Mouse (Mus musculus) liver, embryonic 14.5 days (tissue): Measurements from ENCODE around the gene Mpped2. TPM values are rescaled to one million over a fixed set of nuclear protein-coding genes. Genes with fewer than 3 reads are reported as not detected.

Source experiments
- ATAC-seq: fragments of 200-750 bp; cut with Nextera tagmentation; 2 replicates; pipeline ENCODE4 v1.8.0; 2017; ENCODE audit warnings: moderate number of reproducible peaks, mild to moderate bottlenecking, moderate library complexity; ENCODE audit not compliant: insufficient read depth
- DNase-seq, 3 experiments: peaks; one replicate each; pipeline ENCODE4 v3.0.0-alpha.2; 2012 to 2013; ENCODE audit warnings: low read depth in 3 of 3, low spot score in 3 of 3
- H3K27ac ChIP-seq: fragments of 300-500 bp; sonication (generic); 2 replicates; pipeline ENCODE4 v1.5.1; 2014; ENCODE audit warnings: moderate library complexity, mild to moderate bottlenecking, control low read depth, inconsistent platforms
- H3K27me3 ChIP-seq: fragments of 300-500 bp; sonication (generic); 2 replicates; pipeline ENCODE4 v1.6.1; 2014; ENCODE audit warnings: mild to moderate bottlenecking, low read length, moderate library complexity; ENCODE audit not compliant: control insufficient read depth, insufficient read depth
- H3K36me3 ChIP-seq: fragments of 300-500 bp; sonication (generic); replicated peaks from 2 replicates; pipeline ENCODE4 v1.6.1; 2014; ENCODE audit warnings: low read depth; ENCODE audit not compliant: control insufficient read depth, insufficient read depth
- H3K4me1 ChIP-seq, 2 experiments: fragments of 200-500 bp in 1 of 2; fragments of 300-500 bp in 1 of 2; sonication (generic) in 1 of 2; replicated peaks; 2 replicates each; pipeline ENCODE4 v1.6.1; 2012 to 2014; ENCODE audit warnings: antibody characterized with exemption in 1 of 2, inconsistent platforms in 1 of 2, low read length in 1 of 2; ENCODE audit not compliant: control insufficient read depth in 2 of 2, insufficient read depth in 2 of 2
- H3K4me2 ChIP-seq: fragments of 300-500 bp; sonication (generic); 2 replicates; pipeline ENCODE4 v1.6.1; 2014; ENCODE audit warnings: low read depth, mild to moderate bottlenecking, control low read depth, moderate library complexity
- H3K4me3 ChIP-seq, 2 experiments: fragments of 200-500 bp in 1 of 2; fragments of 300-500 bp in 1 of 2; sonication (generic) in 1 of 2; 2 replicates each; pipeline ENCODE4 v1.5.1; 2012 to 2014; ENCODE audit warnings: low read depth in 2 of 2, low read length in 2 of 2, mild to moderate bottlenecking in 2 of 2, control low read depth in 1 of 2, inconsistent platforms in 1 of 2, moderate library complexity in 1 of 2; ENCODE audit not compliant: insufficient read depth in 1 of 2
- H3K9ac ChIP-seq: fragments of 300-500 bp; sonication (generic); replicated peaks from 2 replicates; pipeline ENCODE4 v1.6.1; 2014; ENCODE audit warnings: mild to moderate bottlenecking, control low read depth, moderate library complexity
- H3K9me3 ChIP-seq: fragments of 300-500 bp; sonication (generic); 2 replicates; pipeline ENCODE4 v1.6.1; 2016; ENCODE audit warnings: low read length, mixed read lengths; ENCODE audit not compliant: control insufficient read depth
- CTCF ChIP-seq: IDR thresholded peaks from 2 replicates; pipeline ENCODE4 v1.5.1; 2016; ENCODE audit warnings: antibody characterized with exemption, low read depth, control low read depth
- EP300 ChIP-seq: IDR thresholded peaks from 2 replicates; pipeline ENCODE4 v1.6.1; 2016; ENCODE audit warnings: antibody characterized with exemption, low read depth
- WGBS: fragments of 180-500 bp; shearing (Covaris S2); extraction: QIAGEN DNeasy Blood & Tissue Kit; methylation state at CpG from one replicate; pipeline ENCODE4 v1.1.7; 2014; ENCODE audit not compliant: insufficient replicate concordance; 5-methylcytosine and 5-hydroxymethylcytosine counted together
- polyA plus RNA-seq, 2 experiments: library from polyadenylated mRNA; depleted of rRNA in 1 of 2; stranded (reverse) in 1 of 2; unstranded in 1 of 2; fragments of >200 nt; fragmentation: Nextera tagmentation in 1 of 2; extraction: Ambion mirVana in 1 of 2; gene quantifications; 2 replicates each; pipeline versions ENCODE4 v1.2.1 to v1.2.3; 2012 to 2014

Gene Mpped2
- polyA plus RNA-seq, 2 experiments = 0.67 to 0.68 TPM

- 74% methylated on average over 5 of the region's 5 CpGs for WGBS
- H3K4me1 ChIP-seq = no peaks in the 10 kb centered on the region
- H3K36me3 ChIP-seq = no peaks in the 10 kb centered on the region
- H3K9ac ChIP-seq = no peak overlapping the region
- DNase-seq (no peak), ATAC-seq (no peak)
- no peaks in the 10 kb centered on the region for H3K27me3 ChIP-seq
- no peak overlapping the region for H3K4me3 ChIP-seq
- H3K4me2 ChIP-seq = no peak overlapping the region
- H3K9me3 ChIP-seq = no peaks in the 10 kb centered on the region
- no peak overlapping the region for H3K27ac ChIP-seq
- TF ChIP-seq CTCF (no peak), EP300 (no peak)
Observed at GRCm38 (mm10) chr2:106833212-106833611, 140.1 kb downstream of the Mpped2 start.

DNA sequence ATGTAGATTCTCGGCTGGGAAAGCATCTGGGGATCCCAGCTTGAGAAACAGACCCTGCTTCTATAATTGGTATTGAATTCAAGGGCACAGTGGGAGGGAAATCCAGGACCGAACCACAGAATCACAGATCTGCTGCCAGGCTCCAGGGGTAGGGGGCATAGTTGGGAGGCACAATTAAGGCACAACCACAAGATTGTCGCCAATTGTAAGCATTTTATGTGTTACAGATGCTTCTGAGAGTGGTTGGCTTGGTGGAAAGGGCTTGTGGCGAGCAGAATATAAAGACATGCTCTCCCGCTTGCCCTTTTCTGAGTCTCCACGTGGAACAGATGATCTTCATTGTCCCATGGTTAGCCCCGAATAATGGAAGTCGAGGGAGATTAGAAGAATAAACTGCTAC is 142.3 kb downstream of the Mpped2 start:
- no peak overlapping the region for H3K4me2 ChIP-seq
- no peak overlapping the region for H3K4me3 ChIP-seq
- H3K27ac ChIP-seq = no peak overlapping the region
- no peaks in the 10 kb centered on the region for H3K4me1 ChIP-seq
- H3K9me3 ChIP-seq = no peaks in the 10 kb centered on the region
- 51% methylated on average over 8 of the region's 8 CpGs for WGBS
- ATAC-seq (no peak), DNase-seq (no peak)
- TF ChIP-seq CTCF (no peak), EP300 (no peak)
- H3K9ac ChIP-seq = no peak overlapping the region
- H3K27me3 ChIP-seq = no peaks in the 10 kb centered on the region
- no peaks in the 10 kb centered on the region for H3K36me3 ChIP-seq

- H3K4me1 ChIP-seq = no peaks in the 10 kb centered on the region
- no peak for TF ChIP-seq CTCF
- no peak for TF ChIP-seq EP300
- H3K9me3 ChIP-seq = no peaks in the 10 kb centered on the region
- no peak for ATAC-seq
- H3K27ac ChIP-seq = no peak overlapping the region
- no peaks in the 10 kb centered on the region for H3K27me3 ChIP-seq
- H3K4me2 ChIP-seq = no peak overlapping the region
- no peak overlapping the region for H3K4me3 ChIP-seq
- 78% methylated on average over 4 of the region's 4 CpGs for WGBS
- H3K36me3 ChIP-seq = no peaks in the 10 kb centered on the region
- no peak for DNase-seq
- no peak overlapping the region for H3K9ac ChIP-seq
Observed at GRCm38 (mm10) chr2:106837241-106837640, 144.2 kb downstream of the Mpped2 start.

GRCm38 (mm10) chr2:106844147-106844546 is 151.1 kb downstream of the Mpped2 start:
- TF ChIP-seq EP300 (no peak), CTCF (no peak)
- ATAC-seq = no peak
- H3K4me1 ChIP-seq = 0 out of 4 replicates have a peak, but pooled peaks cover 0 to 4% of the 10 kb centered on the region in 2 experiments
- H3K9me3 ChIP-seq = no peaks in the 10 kb centered on the region
- 68% methylated on average over 9 of the region's 9 CpGs for WGBS
- H3K27ac ChIP-seq = no peak overlapping the region
- no peaks in the 10 kb centered on the region for H3K27me3 ChIP-seq
- no peak overlapping the region for H3K4me2 ChIP-seq
- H3K36me3 ChIP-seq = no peaks in the 10 kb centered on the region
- H3K4me3 ChIP-seq = no peak overlapping the region
- DNase-seq = no peak
- H3K9ac ChIP-seq = no peak overlapping the region

DNA sequence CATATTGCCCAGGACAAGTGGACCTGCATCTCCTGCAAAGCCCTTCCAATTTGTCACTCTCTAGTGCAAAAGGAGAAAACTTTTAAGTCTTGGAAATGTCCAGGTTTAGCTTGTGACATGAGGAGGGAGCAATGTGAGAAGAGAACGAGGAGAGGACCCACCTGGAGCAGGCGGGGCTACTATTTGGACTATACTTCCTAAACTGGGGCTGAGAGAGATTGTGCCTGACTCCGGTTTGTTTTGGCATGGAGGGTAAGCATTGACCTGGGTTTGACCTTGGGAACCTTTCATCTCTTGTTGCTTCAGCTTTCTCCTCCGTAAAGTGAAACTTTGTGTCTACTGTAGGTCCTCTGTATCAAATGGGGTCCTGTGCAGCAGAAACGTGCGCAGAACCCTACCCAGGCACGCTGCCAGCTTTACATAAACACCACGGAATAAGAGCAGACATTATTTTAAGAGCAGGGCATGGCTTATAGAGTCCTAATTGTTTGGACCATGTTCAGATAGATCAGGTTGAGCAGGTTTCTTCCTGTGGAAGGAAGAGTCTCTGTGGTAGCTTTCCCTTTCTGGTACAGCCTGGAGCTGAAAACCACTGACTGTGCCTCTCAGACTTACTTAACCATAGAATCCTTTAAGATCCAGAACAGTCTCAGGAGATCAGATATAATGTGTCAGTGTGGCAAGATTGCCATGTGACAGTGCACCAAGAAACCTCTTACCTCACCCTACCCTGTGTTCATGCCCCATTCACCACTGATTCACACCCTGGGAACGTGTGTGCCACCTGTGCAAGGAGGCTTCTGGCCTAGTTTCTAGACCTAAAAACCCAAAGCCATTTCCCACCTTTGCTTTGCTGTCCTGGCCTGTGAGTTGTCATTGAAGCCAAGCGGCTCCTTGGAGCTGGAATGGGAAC is 152.0 kb downstream of the Mpped2 start:
- Histone ChIP-seq H3K27ac (no peak overlapping the region), H3K9me3 (no peaks in the 10 kb centered on the region), H3K4me2 (no peak overlapping the region), H3K9ac (no peak overlapping the region), H3K4me3 (no peak overlapping the region), H3K4me1 (0 out of 4 replicates have a peak, but pooled peaks cover 0 to 4% of the 10 kb centered on the region in 2 experiments), H3K36me3 (no peaks in the 10 kb centered on the region), H3K27me3 (no peaks in the 10 kb centered on the region)
- 59% methylated on average over 10 of the region's 10 CpGs for WGBS
- ATAC-seq (no peak), DNase-seq (no peak)
- no peak for TF ChIP-seq CTCF
- no peak for TF ChIP-seq EP300
